Mouse (Mus musculus) myocyte (in vitro differentiated cells): ENCODE measurements at regions not wholly inside any gene's neighbourhood (a gene's known extent, or its start where the extent isn't known, plus 50 kb on each side); places are given as distances from the start of the nearest gene placed in this dataset.
A peak's percentile ranks its signal among the peaks of the same experiment; 100 is the strongest.

Source experiments
- H3K27me3 ChIP-seq: one replicate; pipeline ENCODE4 v1.6.1; 2011; ENCODE audit not compliant: control insufficient read depth, insufficient read depth, insufficient read length
- H3K36me3 ChIP-seq: one replicate; pipeline ENCODE4 v1.6.1; 2011; ENCODE audit not compliant: control insufficient read depth, insufficient read depth
- H3K4me2 ChIP-seq: one replicate; pipeline ENCODE4 v1.6.1; 2011; ENCODE audit warnings: low read depth, control low read depth
- H3K4me3 ChIP-seq: one replicate; pipeline ENCODE4 v1.5.1; 2011; ENCODE audit warnings: mild to moderate bottlenecking, control low read depth, moderate library complexity
- H3K79me2 ChIP-seq: one replicate; pipeline ENCODE4 v1.6.1; 2011; ENCODE audit not compliant: control insufficient read depth, insufficient read depth
- H3ac ChIP-seq: one replicate; pipeline ENCODE4 v1.6.1; 2011; ENCODE audit not compliant: control insufficient read depth, insufficient read length
- CEBPB ChIP-seq: IDR thresholded peaks from 2 replicates; pipeline ENCODE4 v1.6.1; 2011; ENCODE audit warnings: mild to moderate bottlenecking, moderate library complexity; ENCODE audit not compliant: poor library complexity, insufficient read depth, severe bottlenecking
- E2F4 ChIP-seq: IDR thresholded peaks from one replicate; pipeline ENCODE4 v1.6.1; 2011; ENCODE audit warnings: mild to moderate bottlenecking, control low read depth, moderate library complexity; ENCODE audit not compliant: insufficient read depth
- MAX ChIP-seq: IDR thresholded peaks from one replicate; pipeline ENCODE4 v1.6.1; 2011; ENCODE audit warnings: low read depth, mild to moderate bottlenecking, control low read depth
- MYOD1 ChIP-seq, 3 experiments: IDR thresholded peaks; one replicate each; pipeline ENCODE4 v1.6.1; 2011; ENCODE audit warnings: control low read depth in 2 of 3, low read depth in 2 of 3, mild to moderate bottlenecking in 2 of 3, moderate library complexity in 1 of 3; ENCODE audit not compliant: insufficient read length in 2 of 3, control insufficient read depth in 1 of 3
- MYOG ChIP-seq, 3 experiments: IDR thresholded peaks; one replicate each; pipeline ENCODE4 v1.6.1; 2011; ENCODE audit warnings: control low read depth in 2 of 3, low read depth in 2 of 3, mild to moderate bottlenecking in 2 of 3; ENCODE audit not compliant: insufficient read length in 2 of 3, control insufficient read depth in 1 of 3, insufficient read depth in 1 of 3
- POLR2A ChIP-seq: IDR thresholded peaks from one replicate; pipeline ENCODE4 v1.6.1; 2011; ENCODE audit warnings: low read depth, mild to moderate bottlenecking, control low read depth, moderate library complexity; ENCODE audit not compliant: insufficient read length
- POLR2AphosphoS2 ChIP-seq: IDR thresholded peaks from one replicate; pipeline ENCODE4 v1.6.1; 2011; ENCODE audit warnings: low read depth, control low read depth; ENCODE audit not compliant: insufficient read length
- REST ChIP-seq: IDR thresholded peaks from one replicate; pipeline ENCODE4 v1.6.1; 2011; ENCODE audit warnings: mild to moderate bottlenecking, control low read depth, moderate library complexity; ENCODE audit not compliant: insufficient read depth, insufficient read length
- SRF ChIP-seq: IDR thresholded peaks from one replicate; pipeline ENCODE4 v1.6.1; 2011; ENCODE audit warnings: low read depth; ENCODE audit not compliant: control insufficient read depth, insufficient read length
- TCF12 ChIP-seq: IDR thresholded peaks from one replicate; pipeline ENCODE4 v1.6.1; 2011; ENCODE audit warnings: mild to moderate bottlenecking, control low read depth; ENCODE audit not compliant: poor library complexity, insufficient read depth, severe bottlenecking
- TCF3 ChIP-seq: IDR thresholded peaks from one replicate; pipeline ENCODE4 v1.6.1; 2011; ENCODE audit warnings: low read depth, control low read depth; ENCODE audit not compliant: insufficient read length
- USF1 ChIP-seq: IDR thresholded peaks from one replicate; pipeline ENCODE4 v1.6.1; 2011; ENCODE audit warnings: low read depth, mild to moderate bottlenecking, control low read depth, moderate library complexity

DNA sequence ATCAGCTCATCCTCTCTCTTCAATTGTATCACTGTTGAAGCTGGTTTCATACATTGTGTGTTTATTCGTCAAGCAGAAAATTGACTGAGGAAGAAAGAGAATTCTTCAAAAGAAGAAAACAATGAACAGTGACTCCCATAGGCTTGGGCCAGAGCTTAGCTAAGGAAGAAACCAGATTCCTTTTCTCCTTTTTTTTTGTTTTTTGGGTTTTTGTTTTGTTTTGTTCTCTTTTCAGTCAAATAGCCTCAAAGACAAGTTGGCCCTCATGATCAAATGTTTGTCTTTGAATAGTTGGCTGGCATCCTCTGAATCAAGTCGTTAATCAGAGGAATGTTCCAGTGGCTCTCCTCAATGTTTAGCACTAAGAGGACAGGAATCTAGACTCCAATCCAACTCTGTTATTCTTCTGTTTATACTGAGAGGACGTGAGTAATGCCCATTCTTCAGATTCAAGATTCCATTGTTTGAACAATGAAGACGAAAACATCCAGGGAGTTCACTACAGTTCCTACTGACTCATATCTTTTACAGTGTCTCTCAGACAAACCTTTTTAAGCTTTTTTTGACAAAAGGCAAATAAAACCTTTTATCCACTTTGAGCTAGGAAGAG lies 86.1 kb upstream of the Adgrl4 start:
- TF ChIP-seq MAX: no peak
- TF ChIP-seq MYOD1 (IDR thresholded peaks at IDR 0.05; ENCODE audit: control insufficient read depth in 1 of 3, insufficient read length in 2 of 3, low read depth in 2 of 3): no peak
- no peak for TF ChIP-seq SRF
- no peak for TF ChIP-seq CEBPB
- no peak for TF ChIP-seq USF1
- TF ChIP-seq POLR2A: no peak
- TF ChIP-seq TCF12: no peak
- no peak for TF ChIP-seq REST
- TF ChIP-seq E2F4: no peak
- no peak for TF ChIP-seq TCF3
- no peak for TF ChIP-seq POLR2AphosphoS2
- no peak for TF ChIP-seq MYOG (IDR thresholded peaks at IDR 0.05; ENCODE audit: control insufficient read depth in 1 of 3, insufficient read depth in 1 of 3, insufficient read length in 2 of 3, low read depth in 2 of 3)
- no peak overlapping the region for H3ac ChIP-seq
- no peaks in the 10 kb centered on the region for H3K27me3 ChIP-seq
- no peaks in the 10 kb centered on the region for H3K36me3 ChIP-seq
- no peaks in the 10 kb centered on the region for H3K79me2 ChIP-seq
- no peak overlapping the region for H3K4me3 ChIP-seq
- peak overlapping the region; percentile 20 for H3K4me2 ChIP-seq

DNA sequence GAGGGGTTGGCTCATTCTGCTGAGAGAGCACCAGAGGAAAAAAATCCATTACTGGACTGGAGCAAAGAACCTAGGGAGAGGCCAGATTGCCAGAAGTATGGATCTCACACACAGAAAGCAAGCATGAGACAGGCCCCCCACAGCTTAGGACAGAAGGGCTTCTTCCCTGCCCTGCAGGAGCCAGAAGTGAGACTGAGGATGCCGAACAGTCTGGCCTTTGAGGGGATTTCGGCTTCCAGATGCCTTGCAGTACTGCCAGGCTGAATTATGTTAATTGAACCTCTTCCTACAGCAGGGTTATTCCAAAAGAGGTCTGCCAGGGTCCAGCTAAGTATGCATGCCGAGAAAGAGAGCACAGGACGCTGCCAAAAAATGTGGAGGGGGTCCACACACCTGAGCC lies 71.4 kb upstream of the Adgrl4 start:
- H3ac ChIP-seq: no peak overlapping the region
- TF ChIP-seq MYOG (IDR thresholded peaks at IDR 0.05; ENCODE audit: control insufficient read depth in 1 of 3, insufficient read depth in 1 of 3, insufficient read length in 2 of 3, low read depth in 2 of 3) (no peak), MAX (no peak), USF1 (no peak), TCF12 (no peak)
- H3K4me3 ChIP-seq: no peak overlapping the region
- no peaks in the 10 kb centered on the region for H3K79me2 ChIP-seq
- H3K27me3 ChIP-seq: no peaks in the 10 kb centered on the region
- H3K36me3 ChIP-seq: no peaks in the 10 kb centered on the region
- H3K4me2 ChIP-seq: no peak overlapping the region

DNA sequence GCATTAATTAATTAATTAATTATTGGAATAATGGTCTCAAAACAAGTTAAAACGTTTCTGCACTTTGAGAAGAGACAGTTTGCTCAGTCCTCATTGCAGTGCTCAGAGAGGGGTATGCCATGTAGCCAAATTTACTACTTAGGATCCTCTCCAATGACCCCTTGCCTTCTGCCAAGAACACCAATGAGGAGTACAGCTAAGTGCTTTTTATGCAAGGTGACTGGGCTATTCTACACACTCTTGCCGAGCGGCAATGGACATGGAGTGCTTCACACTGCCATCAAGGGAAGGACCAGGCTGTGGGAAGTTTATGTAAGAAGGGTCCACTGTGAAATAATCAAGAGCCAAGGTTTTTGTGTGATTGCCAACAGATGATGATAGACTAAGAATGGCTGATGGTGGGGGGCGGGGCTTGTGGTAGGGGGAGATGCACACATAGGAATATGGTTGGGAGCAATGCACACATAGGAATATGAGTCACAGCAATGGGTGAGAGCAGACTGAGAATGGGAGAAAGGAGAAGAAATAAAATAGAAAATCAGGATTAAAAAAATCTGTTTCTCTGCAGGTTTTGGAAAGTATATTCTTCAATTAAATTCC lies 70.9 kb upstream of the Adgrl4 start:
- TF ChIP-seq POLR2A (no peak), POLR2AphosphoS2 (no peak), E2F4 (no peak), MAX (no peak), USF1 (no peak), TCF12 (no peak), REST (no peak), MYOG (IDR thresholded peaks at IDR 0.05; ENCODE audit: control insufficient read depth in 1 of 3, insufficient read depth in 1 of 3, insufficient read length in 2 of 3, low read depth in 2 of 3) (no peak), SRF (no peak), TCF3 (no peak), MYOD1 (IDR thresholded peaks at IDR 0.05; ENCODE audit: control insufficient read depth in 1 of 3, insufficient read length in 2 of 3, low read depth in 2 of 3) (no peak)
- no peak overlapping the region for H3ac ChIP-seq
- H3K4me3 ChIP-seq: no peak overlapping the region
- H3K36me3 ChIP-seq: no peaks in the 10 kb centered on the region
- no peaks in the 10 kb centered on the region for H3K79me2 ChIP-seq
- no peak overlapping the region for H3K4me2 ChIP-seq
- H3K27me3 ChIP-seq: no peaks in the 10 kb centered on the region

DNA sequence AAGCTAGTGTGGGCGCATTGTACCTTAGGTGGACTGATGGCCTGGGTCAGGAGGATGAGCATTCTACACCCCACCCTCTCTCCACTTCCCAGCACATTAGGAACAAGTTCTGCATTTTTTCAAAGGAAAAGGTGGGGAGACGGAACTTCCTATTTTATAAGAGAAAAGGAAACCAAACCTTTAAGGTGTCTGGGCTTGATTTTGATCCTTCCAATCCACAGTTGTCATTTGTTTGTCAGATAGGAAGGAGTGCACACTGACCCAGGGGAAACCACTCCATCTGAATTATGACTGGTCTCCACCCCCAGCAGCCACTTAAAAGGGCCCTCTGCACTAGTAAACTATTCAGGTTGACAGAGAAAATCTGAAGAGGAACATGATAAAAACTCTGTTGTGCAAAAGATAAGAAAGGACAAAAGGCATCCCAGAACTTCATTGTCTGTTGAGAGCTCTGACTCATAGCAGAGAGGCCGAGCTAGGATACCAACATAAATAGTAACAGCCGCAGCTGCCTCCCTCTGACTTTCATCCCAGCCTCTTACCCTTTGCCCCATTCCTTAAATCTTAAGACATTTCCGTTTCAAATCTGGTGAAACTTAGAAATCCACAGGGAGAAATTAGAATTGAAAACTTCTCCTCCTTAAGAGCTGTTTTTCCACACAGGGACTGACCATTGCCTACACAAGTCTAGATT lies 54.2 kb upstream of the Adgrl4 start:
- TF ChIP-seq POLR2A: no peak
- peak in 1 of 3 experiments; percentile 52 for TF ChIP-seq MYOD1 (IDR thresholded peaks at IDR 0.05; ENCODE audit: control insufficient read depth in 1 of 3, insufficient read length in 2 of 3, low read depth in 2 of 3)
- H3K27me3 ChIP-seq: no peaks in the 10 kb centered on the region
- no peaks in the 10 kb centered on the region for H3K36me3 ChIP-seq
- H3ac ChIP-seq: no peak overlapping the region
- no peaks in the 10 kb centered on the region for H3K79me2 ChIP-seq
- no peak overlapping the region for H3K4me3 ChIP-seq
- H3K4me2 ChIP-seq: peak overlapping the region; percentile 49

DNA sequence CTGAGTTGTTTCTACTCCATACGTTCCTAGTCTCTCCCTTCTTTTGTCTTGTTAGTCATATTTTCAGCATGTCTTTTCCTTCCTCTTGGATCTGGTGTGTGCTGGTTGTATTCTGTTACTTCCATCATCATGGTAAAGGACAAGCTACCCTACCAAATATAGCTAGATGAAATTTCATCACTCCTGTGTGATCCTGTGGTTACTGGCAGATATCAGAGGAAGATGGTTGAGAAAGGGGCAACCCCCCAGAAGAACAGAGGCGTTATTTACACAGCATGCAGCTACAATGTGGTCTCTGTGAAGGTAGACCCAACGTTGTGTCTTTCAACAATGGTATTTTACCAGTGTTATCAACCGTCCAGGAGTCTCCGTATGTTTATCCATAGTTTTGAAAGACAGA lies 52.8 kb upstream of the Adgrl4 start:
- TF ChIP-seq POLR2A (no peak), USF1 (no peak), MYOG (IDR thresholded peaks at IDR 0.05; ENCODE audit: control insufficient read depth in 1 of 3, insufficient read depth in 1 of 3, insufficient read length in 2 of 3, low read depth in 2 of 3) (no peak), POLR2AphosphoS2 (no peak), TCF12 (no peak), MAX (no peak), REST (no peak), E2F4 (no peak), TCF3 (no peak), MYOD1 (IDR thresholded peaks at IDR 0.05; ENCODE audit: control insufficient read depth in 1 of 3, insufficient read length in 2 of 3, low read depth in 2 of 3) (no peak), CEBPB (no peak), SRF (no peak)
- no peak overlapping the region for H3K4me3 ChIP-seq

More for the DNA sequence above, 52.8 kb upstream of the Adgrl4 start:
- Histone ChIP-seq H3K36me3 (no peaks in the 10 kb centered on the region), H3ac (no peak overlapping the region), H3K4me2 (no peak overlapping the region), H3K79me2 (no peaks in the 10 kb centered on the region), H3K27me3 (no peaks in the 10 kb centered on the region)
